Mouse (Mus musculus) G1E (cell line): ENCODE data around the gene Vil1.

Experiments used
- CTCF ChIP-seq: IDR thresholded peaks from 2 replicates; pipeline ENCODE4 v1.5.1; 2012; ENCODE audit warnings: low read depth, low read length, inconsistent platforms, mixed read lengths
- GATA1 ChIP-seq: IDR thresholded peaks from 2 replicates; pipeline ENCODE4 v1.6.1; 2012; ENCODE audit warnings: borderline replicate concordance, low read length, inconsistent platforms, mixed read lengths

- TF ChIP-seq CTCF = no peak
- no peak for TF ChIP-seq GATA1
Measured at GRCm38 (mm10) chr1:74411753-74412325, 2.7 kb downstream of the Vil1 start.
